27 mouse cellular contexts compared by ENCODE assay signal in the genomic region with DNA sequence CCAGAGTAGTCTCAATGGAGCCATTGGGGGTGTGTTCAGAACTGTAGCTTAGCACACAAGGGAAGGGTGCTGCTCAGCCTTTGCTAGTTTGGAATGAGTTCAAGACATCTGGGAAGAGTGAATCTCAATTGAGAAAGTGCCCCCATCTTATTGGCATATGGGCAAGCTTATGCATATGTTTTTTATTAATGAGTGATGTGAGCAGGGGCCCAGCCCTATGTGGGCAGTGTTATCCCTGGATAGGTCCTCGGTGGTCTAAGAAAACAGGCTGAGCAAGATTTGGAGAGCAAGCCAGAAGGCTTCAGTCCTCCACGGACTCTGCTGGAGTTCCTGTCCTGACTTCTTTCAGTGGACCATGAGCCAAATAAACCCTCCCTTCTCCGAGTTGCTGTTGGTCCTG.
"Had no signal": no experiment of that assay in that cellular context is flagged by ENCODE, and none has a peak within 500 bp of the region (broad histone marks: within the 10 kb centered on the region; RNA-seq: fewer than 3 reads in every experiment).

No protein-coding gene starts in this region.

- H3K4me1 ChIP-seq: heart, embryonic 13.5 days; heart, embryonic 15.5 days; hindbrain, embryonic 15.5 days; kidney, embryonic 15.5 days; liver, embryonic 13.5 days; liver, embryonic 15.5 days had no signal

- H3K9me3 ChIP-seq: heart, embryonic 13.5 days; heart, embryonic 15.5 days; hindbrain, embryonic 13.5 days; hindbrain, embryonic 15.5 days; kidney, embryonic 15.5 days; limb, embryonic 12.5 days; liver, embryonic 13.5 days; liver, embryonic 15.5 days had no signal

- DNase-seq: gastrocnemius, adult 2 months; gastrocnemius, postnatal 10 days; gastrocnemius, postnatal 25 days; heart, adult 18-20 months; heart, postnatal 14 days; heart, postnatal 36 days; kidney, adult 11 months; kidney, adult 2 months; kidney, adult 9 months; kidney, postnatal 14 days; kidney, postnatal 36 days; layer of hippocampus, adult 9-11 months; layer of hippocampus, postnatal 36 days; left cerebral cortex, postnatal 4 days; liver; liver, embryonic 13.5 days had no signal

- ATAC-seq: hindbrain, postnatal 0 days had no signal

- H3K4me3 ChIP-seq: gastrocnemius, adult 2 months; heart, embryonic 13.5 days; heart, embryonic 15.5 days; hindbrain, embryonic 13.5 days; hindbrain, embryonic 15.5 days; kidney, embryonic 15.5 days; limb, embryonic 12.5 days; liver, embryonic 13.5 days; liver, embryonic 15.5 days had no signal

- H3K9ac ChIP-seq: heart, embryonic 13.5 days; heart, embryonic 15.5 days; hindbrain, embryonic 13.5 days; hindbrain, embryonic 15.5 days; kidney, embryonic 15.5 days; limb, embryonic 12.5 days; liver, embryonic 13.5 days; liver, embryonic 15.5 days had no signal

- H3K36me3 ChIP-seq: heart, embryonic 13.5 days; heart, embryonic 15.5 days; hindbrain, embryonic 15.5 days; kidney, embryonic 15.5 days; liver, embryonic 13.5 days; liver, embryonic 15.5 days had no signal

- H3K4me2 ChIP-seq: heart, embryonic 11.5 days; heart, embryonic 13.5 days; heart, embryonic 15.5 days; hindbrain, embryonic 13.5 days; hindbrain, embryonic 15.5 days; kidney, embryonic 15.5 days; limb, embryonic 12.5 days; liver, embryonic 11.5 days; liver, embryonic 13.5 days; liver, embryonic 15.5 days had no signal

- H3K27ac ChIP-seq: gastrocnemius, adult 2 months; heart, embryonic 13.5 days; heart, embryonic 15.5 days; hindbrain, embryonic 13.5 days; hindbrain, embryonic 15.5 days; hindbrain, postnatal 0 days; kidney, embryonic 15.5 days; kidney, postnatal 0 days; limb, embryonic 12.5 days; liver, embryonic 13.5 days; liver, embryonic 15.5 days had no signal

- H3K27me3 ChIP-seq: heart, embryonic 13.5 days; heart, embryonic 15.5 days; hindbrain, embryonic 13.5 days; hindbrain, embryonic 15.5 days; kidney, embryonic 15.5 days; limb, embryonic 12.5 days; liver, embryonic 13.5 days; liver, embryonic 15.5 days had no signal
